ENCODE assay signal across 9 mouse cellular contexts in genomic region chr12:32487883-32488577, GRCm38 (mm10).
DNase-seq lines count a peak whose midpoint lies in the region; ATAC-seq and TF ChIP-seq lines count a peak whose summit lies in the region.
"Had no signal": no experiment of that assay in that cellular context is flagged by ENCODE, and none has a peak within 500 bp of the region (broad histone marks: within the 10 kb centered on the region; RNA-seq: fewer than 3 reads in every experiment).

No protein-coding gene starts in this region.

- no peak overlapping the region for H3K9ac ChIP-seq in heart, postnatal 0 days (replicated peaks; ENCODE audit: low read depth, low read length)
- no peak overlapping the region for H3K9ac ChIP-seq in lung, embryonic 16.5 days (ENCODE audit: low read length)
- H3K9ac ChIP-seq: liver, embryonic 13.5 days had no signal

- ATAC-seq in heart, postnatal 0 days (ENCODE audit: insufficient read depth, low read depth), result peak; percentile 58
- ATAC-seq in lung, embryonic 16.5 days (ENCODE audit: low read depth), result peak; percentile 72

- no peak overlapping the region for H3K4me3 ChIP-seq in heart, postnatal 0 days (ENCODE audit: low read depth, low read length)
- no peak overlapping the region for H3K4me3 ChIP-seq in lung, embryonic 16.5 days (ENCODE audit: low read length)
- H3K4me3 ChIP-seq: liver, embryonic 13.5 days had no signal

- no peak for TF ChIP-seq CTCF in heart, postnatal 0 days (IDR thresholded peaks at IDR 0.05; ENCODE audit: low read depth)

- TF ChIP-seq EP300 in heart, postnatal 0 days (IDR thresholded peaks at IDR 0.05; ENCODE audit: low read depth), result no peak

- peak overlapping the region; percentile 64 for H3K27ac ChIP-seq in heart, postnatal 0 days (ENCODE audit: low read depth)
- H3K27ac ChIP-seq in lung, embryonic 16.5 days (ENCODE audit: low read length), result peak overlapping the region; percentile 79
- H3K27ac ChIP-seq: liver, embryonic 13.5 days had no signal

- no peaks in the 10 kb centered on the region for H3K9me3 ChIP-seq in heart, postnatal 0 days (replicated peaks; ENCODE audit: control insufficient read depth, low read length)
- H3K9me3 ChIP-seq in lung, embryonic 16.5 days (ENCODE audit: control insufficient read depth, low read length), result no peaks in the 10 kb centered on the region
- H3K9me3 ChIP-seq: liver, embryonic 13.5 days had no signal

- no peak overlapping the region for H3K4me2 ChIP-seq in heart, postnatal 0 days (ENCODE audit: low read depth, low read length)
- H3K4me2 ChIP-seq in lung, embryonic 16.5 days (ENCODE audit: low read depth, low read length), result no peak overlapping the region
- H3K4me2 ChIP-seq: liver, embryonic 13.5 days had no signal

- H3K36me3 ChIP-seq in heart, postnatal 0 days (replicated peaks; ENCODE audit: control insufficient read depth, insufficient read depth, low read length), result no peaks in the 10 kb centered on the region
- H3K36me3 ChIP-seq in lung, embryonic 16.5 days (ENCODE audit: control insufficient read depth, insufficient read depth, low read length), result no peaks in the 10 kb centered on the region
- H3K36me3 ChIP-seq: liver, embryonic 13.5 days had no signal

- H3K4me1 ChIP-seq in heart, postnatal 0 days (ENCODE audit: control insufficient read depth, insufficient read depth), result peaks cover 23% of the 10 kb centered on the region; the same call in 1 of the 2 replicates
- peaks cover 24% of the 10 kb centered on the region for H3K4me1 ChIP-seq in lung, embryonic 16.5 days (replicated peaks; ENCODE audit: control insufficient read depth, insufficient read depth, low read length)

- 38% methylated on average over 3 of the region's 3 CpGs for WGBS in heart, postnatal 0 days
- WGBS in lung, embryonic 16.5 days, result 15% methylated on average over 3 of the region's 3 CpGs

- H3K27me3 ChIP-seq in heart, postnatal 0 days (ENCODE audit: control insufficient read depth, insufficient read depth, low read length), result no peaks in the 10 kb centered on the region
- no peaks in the 10 kb centered on the region for H3K27me3 ChIP-seq in lung, embryonic 16.5 days (ENCODE audit: control insufficient read depth, insufficient read depth, low read depth, low read length)
- H3K27me3 ChIP-seq: liver, embryonic 13.5 days had no signal

- peak; percentile 30 for DNase-seq in adrenal gland, adult 8-10 months
- no peak for DNase-seq in adrenal gland, postnatal 25 days
- DNase-seq in adrenal gland, postnatal 36 days, result peak; percentile 12 to 17
- DNase-seq in heart, postnatal 0 days (ENCODE audit: low spot score), result peak; percentile 59
- no peak for DNase-seq in cerebellum, adult 8-10 months
- DNase-seq in layer of hippocampus, postnatal 10 days (ENCODE audit: low spot score in 2 of 2), result no peak
- DNase-seq in layer of hippocampus, adult 9-10 months (ENCODE audit: low spot score), result no peak
- DNase-seq: liver, embryonic 13.5 days had no signal

Comparison
In these comparisons a context has a peak if more than half of its experiments do, and no peak if none do; other contexts are left out.
1. DNase-seq: peak in adrenal gland, adult 8-10 months (single experiment), adrenal gland, postnatal 36 days (2 of 2) and heart, postnatal 0 days (single experiment); none in adrenal gland, postnatal 25 days (single experiment), cerebellum, adult 8-10 months (single experiment), layer of hippocampus, postnatal 10 days (0 of 2) and layer of hippocampus, adult 9-10 months (single experiment).